Mouse (Mus musculus): Measurements from ENCODE around the gene Ptgfr. TPM values are rescaled to one million over a fixed set of nuclear protein-coding genes. Genes with fewer than 3 reads are reported as not detected.

The Ptgfr gene
- total RNA-seq (2021), result 1 to 10 TPM in 1 of 2 experiments, under 1 TPM in 1; 0.84 to 1.0 TPM
- long read RNA-seq, experiment 1, full-length matches to known transcripts, result 1 of 1 reads
- long read RNA-seq, experiment 1, partial matches to known transcripts, result 0 of 1 reads
- long read RNA-seq, experiment 1, other reads (novel, unspliced or antisense), result 0 of 1 reads
- long read RNA-seq, experiment 2, full-length matches to known transcripts, result 3 of 3 reads
- long read RNA-seq, experiment 2, partial matches to known transcripts, result 0 of 3 reads
- long read RNA-seq, experiment 2, other reads (novel, unspliced or antisense), result 0 of 3 reads

DNA sequence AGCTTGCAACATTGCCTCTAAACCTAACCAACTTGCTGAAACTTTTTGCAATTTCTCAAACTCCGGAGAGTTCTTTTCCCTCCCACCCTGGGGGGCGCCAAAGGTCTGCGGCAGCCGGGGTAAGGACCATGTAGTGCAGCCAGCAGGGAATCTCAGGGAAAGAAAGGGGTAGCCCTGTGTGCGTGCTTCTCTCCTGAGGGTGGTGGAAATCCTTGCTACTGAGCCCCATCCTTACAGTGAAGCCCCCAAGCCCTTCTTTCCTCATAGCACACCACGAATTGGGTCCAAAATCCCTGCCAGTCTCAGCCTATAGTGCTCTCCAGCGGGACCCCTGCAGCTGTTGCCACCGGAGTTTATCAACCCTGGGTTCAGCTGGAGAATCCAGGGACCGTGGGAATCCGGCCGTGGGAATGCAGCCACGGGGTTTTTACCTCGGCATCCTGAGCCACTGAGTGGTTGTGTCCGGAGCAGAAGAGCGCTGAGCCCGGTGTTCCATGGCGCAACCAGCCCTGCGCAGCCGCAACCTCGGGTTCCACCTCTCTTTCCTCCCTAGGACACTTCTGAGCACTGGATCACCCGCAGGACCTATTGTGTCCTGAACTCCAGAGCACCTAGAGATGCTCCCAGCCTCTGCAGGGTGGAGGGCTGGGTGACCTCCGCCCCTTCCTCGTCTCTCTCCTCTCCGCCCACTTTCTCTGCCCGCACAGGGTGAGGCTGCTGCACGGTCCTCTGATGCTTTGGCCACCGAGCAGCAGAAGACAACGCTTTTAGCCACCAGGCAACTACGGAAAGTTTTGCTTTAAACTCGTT is at the start of gene Ptgfr:
Gene Ptgfr, minus strand, starts transcription at position 760 of the 810 bp plus-strand sequence.
- DNase-seq, result peak; percentile 63

DNA sequence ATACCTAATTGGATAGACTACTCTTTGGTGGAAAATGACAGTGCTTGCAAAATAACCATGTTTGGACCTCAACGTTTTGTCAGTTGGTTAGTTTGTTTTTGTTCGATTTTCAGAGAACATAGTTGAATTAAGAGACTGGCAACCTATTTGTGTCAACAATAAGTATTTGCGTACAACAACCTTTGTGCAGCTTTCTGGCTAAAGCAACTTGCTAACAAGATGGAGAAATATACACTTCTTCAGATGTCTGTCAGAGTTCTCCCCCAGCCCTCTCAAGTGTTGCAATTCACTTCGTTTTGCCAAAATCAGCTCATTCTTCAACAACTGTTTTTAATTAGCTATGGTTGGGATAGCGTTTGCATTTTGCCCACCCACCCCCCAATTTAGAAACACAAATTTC is 46.5 kb upstream of the Ptgfr start:
- DNase-seq, result no peak

GRCm38 (mm10) chr3:151879981-151880380 is 42.6 kb upstream of the Ptgfr start:
- no peak for DNase-seq

- DNase-seq, result no peak
Observed at GRCm38 (mm10) chr3:151868970-151869369, 31.5 kb upstream of the Ptgfr start.

DNA sequence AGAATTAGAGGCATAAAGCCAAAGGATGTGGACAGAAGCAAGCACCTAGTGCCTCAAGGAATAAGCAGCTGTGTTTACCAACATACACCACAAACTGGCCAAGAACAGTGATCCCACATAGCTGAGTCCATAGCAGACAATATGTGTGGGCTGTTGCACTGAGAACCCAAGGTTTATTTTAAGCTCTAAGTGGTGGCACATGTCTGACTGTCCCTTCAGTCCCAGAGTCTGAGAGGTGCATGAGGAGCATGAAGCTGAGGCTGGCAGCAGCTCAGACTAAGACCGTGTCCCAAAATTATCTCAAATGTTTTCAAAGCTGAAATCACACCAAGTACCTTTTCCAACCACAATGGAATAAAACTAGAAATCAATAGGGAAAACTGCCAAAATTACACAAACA is 13.9 kb upstream of the Ptgfr start:
- no peak for DNase-seq

DNA sequence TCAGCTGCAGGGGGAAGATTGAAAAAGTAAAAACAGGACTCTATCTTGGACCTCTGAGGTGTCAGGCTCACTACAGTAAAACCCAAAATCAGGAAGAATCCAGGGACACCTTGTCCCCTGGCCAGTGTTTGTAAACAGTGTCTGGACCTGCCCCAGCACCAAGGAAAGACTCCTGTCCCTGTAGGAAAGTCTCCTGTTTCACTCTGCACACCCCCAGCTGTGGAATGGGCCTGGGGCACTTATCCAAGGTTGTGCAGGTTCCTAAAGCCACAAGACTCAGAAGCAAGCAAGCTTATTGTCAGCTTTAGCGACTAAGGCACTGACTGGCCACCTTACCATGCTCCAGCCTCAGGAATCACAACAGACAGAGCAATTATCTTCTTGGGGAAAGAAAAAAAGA is 13.2 kb upstream of the Ptgfr start:
- no peak for DNase-seq

DNA sequence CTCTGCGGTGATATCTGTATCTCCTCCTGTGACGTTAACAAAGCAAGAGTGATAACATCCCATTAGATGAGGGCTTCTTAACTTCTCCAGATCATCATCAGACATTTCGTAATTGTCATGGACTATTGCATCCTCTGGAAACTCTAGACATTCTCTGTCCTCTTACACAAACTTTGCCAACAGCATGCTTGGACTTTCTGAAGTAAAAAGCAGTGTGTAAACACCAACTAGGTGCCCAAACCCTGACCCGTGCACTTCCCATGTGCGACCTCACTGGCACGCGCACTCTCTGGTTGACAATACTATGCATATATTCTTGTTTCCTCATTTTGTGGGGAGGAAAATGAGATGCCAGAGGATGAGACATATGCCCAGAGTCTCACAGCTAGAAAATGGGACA is 8.9 kb upstream of the Ptgfr start:
- DNase-seq, result no peak

- peak; percentile 10 for DNase-seq
Observed at GRCm38 (mm10) chr3:151844361-151845154, 7.1 kb upstream of the Ptgfr start.

GRCm38 (mm10) chr3:151840688-151841087 is 3.3 kb upstream of the Ptgfr start:
- DNase-seq, result no peak

DNA sequence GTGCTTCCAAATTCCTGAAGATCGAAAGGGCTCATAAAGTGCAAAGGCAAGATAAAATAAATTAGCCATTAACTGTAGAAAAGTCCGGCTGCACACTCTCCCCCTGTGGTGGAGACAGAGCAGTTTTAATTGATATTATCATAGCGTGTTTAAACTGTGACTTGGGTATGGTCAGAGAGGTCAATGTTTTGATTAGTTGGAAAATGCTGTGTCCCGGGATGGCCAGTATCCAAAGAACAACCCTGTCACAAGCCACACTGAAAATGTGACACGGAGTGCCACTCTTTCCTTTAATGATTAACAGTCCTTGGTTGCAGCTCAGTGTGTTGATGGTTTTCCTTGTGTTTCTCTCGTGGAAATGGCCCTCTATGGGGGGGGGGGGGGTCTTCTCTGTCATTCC is 942 bp upstream of the Ptgfr start:
- DNase-seq, result no peak

DNA sequence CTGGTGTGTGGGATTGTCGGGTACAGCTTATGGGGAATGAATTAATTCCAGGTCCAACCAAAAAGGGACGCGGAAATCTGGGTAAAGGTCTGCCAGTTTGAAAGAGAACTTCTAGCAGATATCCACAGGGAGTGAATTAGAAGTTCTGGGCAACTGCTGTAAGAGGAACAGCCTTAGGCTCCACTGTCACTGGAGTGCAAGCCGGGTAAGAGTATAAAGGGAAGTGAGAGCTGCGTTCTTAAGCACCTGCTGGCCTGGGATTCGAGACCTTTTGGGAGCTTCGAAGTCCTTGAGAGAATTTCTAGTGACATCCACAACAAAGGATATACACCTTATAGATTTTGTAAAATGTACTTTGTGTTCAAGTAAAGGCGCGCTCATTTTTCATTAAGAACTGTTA is 319 bp upstream of the Ptgfr start:
- DNase-seq, result no peak

GRCm38 (mm10) chr3:151836451-151836850 is 979 bp downstream of the Ptgfr start:
- no peak for DNase-seq

GRCm38 (mm10) chr3:151835831-151836230 is 1.6 kb downstream of the Ptgfr start:
- no peak for DNase-seq

GRCm38 (mm10) chr3:151827950-151828610 is 9.3 kb downstream of the Ptgfr start:
- DNase-seq, result no peak

- DNase-seq, result no peak
Observed at GRCm38 (mm10) chr3:151819811-151820210, 17.6 kb downstream of the Ptgfr start.

- DNase-seq, result peak; percentile 65
Observed at GRCm38 (mm10) chr3:151818265-151818664, 19.2 kb downstream of the Ptgfr start.

DNA sequence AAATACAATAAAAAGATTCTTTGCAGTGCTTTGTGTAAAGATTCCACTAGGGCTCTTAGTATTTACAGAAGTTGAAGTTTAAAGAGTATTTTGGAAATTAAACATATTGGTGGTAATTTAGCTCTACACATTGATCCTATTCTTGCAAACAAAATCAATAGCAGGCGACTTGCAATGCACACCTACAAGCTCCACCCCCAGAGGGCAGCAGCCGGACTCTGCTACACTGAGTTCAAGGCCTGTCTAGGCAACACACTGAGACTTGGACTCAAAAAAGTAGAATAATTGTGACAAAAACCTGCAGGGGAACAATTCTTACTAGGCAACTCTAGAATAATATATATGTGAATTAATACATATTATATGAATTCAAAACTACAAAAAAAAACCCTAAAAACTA is 28.8 kb downstream of the Ptgfr start:
- no peak for DNase-seq

- DNase-seq, result no peak
Observed at GRCm38 (mm10) chr3:151788622-151789021, 48.8 kb downstream of the Ptgfr start.

GRCm38 (mm10) chr3:151775089-151775488 is 62.3 kb downstream of the Ptgfr start:
- peak; percentile 49 for DNase-seq

GRCm38 (mm10) chr3:151771074-151771473 is 66.4 kb downstream of the Ptgfr start:
- peak; percentile 73 for DNase-seq

GRCm38 (mm10) chr3:151749737-151750136 is 87.7 kb downstream of the Ptgfr start, which contains the start of gene Ifi44:
Ifi44 (minus strand) TSS chr3:151749960.
- peak; percentile 35 for DNase-seq

DNA sequence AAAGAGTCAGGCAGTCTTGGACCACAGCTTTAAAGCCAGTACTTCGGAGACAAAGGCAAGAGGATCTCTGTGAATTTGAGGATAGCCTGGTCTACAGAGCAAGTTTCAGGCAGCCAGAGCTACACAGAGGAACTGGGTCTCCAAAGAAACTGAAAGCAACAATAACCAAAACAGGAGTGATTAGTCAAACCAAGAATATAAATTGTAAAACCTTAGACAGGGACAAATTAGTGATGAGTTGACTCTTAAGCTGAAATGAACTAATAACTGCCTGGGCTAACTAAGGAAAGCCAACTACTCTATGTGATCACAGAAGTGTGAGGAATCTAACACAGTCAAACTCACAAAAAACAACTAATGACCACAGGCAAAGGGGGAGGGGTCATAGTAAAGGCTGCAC is 88.9 kb downstream of the Ptgfr start:
- no peak for DNase-seq
